Mouse (Mus musculus): ENCODE measurements at regions not wholly inside any gene's neighbourhood (a gene's known extent, or its start where the extent isn't known, plus 50 kb on each side); places are given as distances from the start of the nearest gene placed in this dataset.

- TF ChIP-seq CTCF (IDR thresholded peaks at IDR 0.05; ENCODE audit: low read depth) (no peak), EP300 (IDR thresholded peaks at IDR 0.05; ENCODE audit: low read depth) (no peak)
These were observed 197.3 kb downstream of the Cryba4 start for GRCm38 (mm10) chr5:112055018-112055417.

Data from liver, postnatal 0 days (tissue).